Mouse (Mus musculus) hindbrain, embryonic 10.5 days (tissue): ENCODE data around the gene 5430419D17Rik. TPM values are rescaled to one million over a fixed set of nuclear protein-coding genes. Genes with fewer than 3 reads are reported as not detected.

Experiments used
- DNase-seq: peaks from one replicate; pipeline ENCODE4 v3.0.0-alpha.2; 2017; ENCODE audit warnings: low spot score
- H3K27ac ChIP-seq: fragments of 300-500 bp; sonication (generic); 2 replicates; pipeline ENCODE4 v1.5.1; 2016; ENCODE audit warnings: mild to moderate bottlenecking, moderate library complexity
- H3K27me3 ChIP-seq: fragments of 300-500 bp; sonication (generic); 2 replicates; pipeline ENCODE4 v1.6.1; 2016; ENCODE audit warnings: mild to moderate bottlenecking; ENCODE audit not compliant: poor library complexity, insufficient read depth, severe bottlenecking
- H3K36me3 ChIP-seq: fragments of 300-500 bp; sonication (generic); 2 replicates; pipeline ENCODE4 v1.6.1; 2016; ENCODE audit warnings: mild to moderate bottlenecking, moderate library complexity
- H3K4me1 ChIP-seq: fragments of 300-500 bp; sonication (generic); replicated peaks from 2 replicates; pipeline ENCODE4 v1.6.1; 2016; ENCODE audit warnings: mild to moderate bottlenecking
- H3K4me3 ChIP-seq: fragments of 300-500 bp; sonication (generic); 2 replicates; pipeline ENCODE4 v1.5.1; 2016; ENCODE audit warnings: mild to moderate bottlenecking, moderate library complexity
- H3K9me3 ChIP-seq: fragments of 300-500 bp; sonication (generic); 2 replicates; pipeline ENCODE4 v1.6.1; 2016; ENCODE audit warnings: mild to moderate bottlenecking, moderate library complexity
- WGBS: fragments of 180-500 bp; shearing (Covaris S2); methylation state at CpG from one replicate; pipeline ENCODE4 v1.1.7; 2016; 5-methylcytosine and 5-hydroxymethylcytosine counted together
- polyA plus RNA-seq: library from polyadenylated mRNA; unstranded; fragments of >200 nt; fragmentation: Nextera tagmentation; extraction: Ambion mirVana; gene quantifications from 2 replicates; pipeline ENCODE4 v1.2.1, GENCODE M21; 2016

The 5430419D17Rik gene
- polyA plus RNA-seq, 1 experiment from 2014 or later: not detected

DNA sequence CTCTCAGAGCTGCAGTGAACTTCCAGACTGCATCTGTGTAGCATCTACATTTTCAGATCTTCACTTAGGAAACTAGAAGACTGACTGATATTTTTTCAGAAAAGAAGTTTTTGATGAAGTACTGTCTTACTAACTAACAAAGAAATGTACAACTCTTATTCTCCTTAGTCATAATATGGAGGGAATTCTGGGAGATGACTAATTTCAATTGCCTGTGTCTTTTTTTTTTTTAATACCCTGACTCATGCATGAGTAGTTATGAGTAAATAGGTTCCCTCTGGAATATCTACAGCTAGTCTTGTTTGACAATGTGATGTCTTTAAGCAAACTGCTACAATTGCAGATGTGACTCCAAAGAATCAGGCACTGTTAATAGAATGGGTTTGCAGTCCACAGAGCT is 61.9 kb downstream of the 5430419D17Rik start:
- Histone ChIP-seq H3K27ac (no peak overlapping the region), H3K4me3 (no peak overlapping the region), H3K36me3 (no peaks in the 10 kb centered on the region), H3K9me3 (no peaks in the 10 kb centered on the region), H3K4me1 (no peaks in the 10 kb centered on the region), H3K27me3 (no peaks in the 10 kb centered on the region)
- DNase-seq: no peak

GRCm38 (mm10) chr7:131244993-131245392 is 70.8 kb downstream of the 5430419D17Rik start:
- H3K4me3 ChIP-seq: no peak overlapping the region
- no peaks in the 10 kb centered on the region for H3K9me3 ChIP-seq
- peak; percentile 4 for DNase-seq
- H3K27ac ChIP-seq: no peak overlapping the region
- no peaks in the 10 kb centered on the region for H3K27me3 ChIP-seq
- H3K4me1 ChIP-seq: no peaks in the 10 kb centered on the region
- H3K36me3 ChIP-seq: no peaks in the 10 kb centered on the region
- 33% methylated on average over 1 of the region's 1 CpGs for WGBS

DNA sequence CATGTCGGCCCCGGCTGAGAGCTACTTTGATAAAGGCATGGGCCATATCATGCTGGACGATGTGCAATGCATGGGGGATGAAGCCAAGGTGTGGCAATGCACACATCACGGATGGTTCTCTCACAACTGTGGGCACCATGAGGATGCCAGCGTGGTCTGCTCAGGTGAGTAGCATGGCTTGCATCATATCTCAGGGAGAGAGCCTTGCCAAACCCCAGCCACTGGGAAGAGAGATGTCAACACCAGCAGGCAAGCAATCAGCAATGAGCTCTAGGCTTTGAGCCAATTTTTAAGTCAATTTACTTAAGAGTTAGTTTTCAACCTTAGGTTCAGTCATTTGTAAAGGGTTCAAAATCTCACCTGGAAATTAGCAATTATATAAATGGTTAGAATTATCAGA is 82.6 kb downstream of the 5430419D17Rik start:
- H3K27ac ChIP-seq: no peak overlapping the region
- no peaks in the 10 kb centered on the region for H3K4me1 ChIP-seq
- no peak overlapping the region for H3K4me3 ChIP-seq
- no peaks in the 10 kb centered on the region for H3K9me3 ChIP-seq
- DNase-seq: no peak
- H3K36me3 ChIP-seq: no peaks in the 10 kb centered on the region
- H3K27me3 ChIP-seq: no peaks in the 10 kb centered on the region
- 91% methylated on average over 5 of the region's 5 CpGs for WGBS

- Histone ChIP-seq H3K27ac (no peak overlapping the region), H3K36me3 (no peaks in the 10 kb centered on the region), H3K27me3 (no peaks in the 10 kb centered on the region), H3K9me3 (no peaks in the 10 kb centered on the region), H3K4me3 (no peak overlapping the region), H3K4me1 (no peaks in the 10 kb centered on the region)
- 88% methylated on average over 1 of the region's 1 CpGs for WGBS
- DNase-seq: no peak
Observed at GRCm38 (mm10) chr7:131257309-131257708, 83.1 kb downstream of the 5430419D17Rik start.

GRCm38 (mm10) chr7:131260946-131261345 is 86.7 kb downstream of the 5430419D17Rik start:
- WGBS: 79% methylated on average over 6 of the region's 6 CpGs
- no peaks in the 10 kb centered on the region for H3K4me1 ChIP-seq
- no peaks in the 10 kb centered on the region for H3K9me3 ChIP-seq
- no peak overlapping the region for H3K27ac ChIP-seq
- no peaks in the 10 kb centered on the region for H3K36me3 ChIP-seq
- no peak overlapping the region for H3K4me3 ChIP-seq
- H3K27me3 ChIP-seq: no peaks in the 10 kb centered on the region
- no peak for DNase-seq

- no peak for DNase-seq
- no peaks in the 10 kb centered on the region for H3K4me1 ChIP-seq
- no peaks in the 10 kb centered on the region for H3K9me3 ChIP-seq
- no peak overlapping the region for H3K27ac ChIP-seq
- 93% methylated on average over 4 of the region's 4 CpGs for WGBS
- no peaks in the 10 kb centered on the region for H3K36me3 ChIP-seq
- H3K4me3 ChIP-seq: no peak overlapping the region
- H3K27me3 ChIP-seq: no peaks in the 10 kb centered on the region
Observed at GRCm38 (mm10) chr7:131264251-131264650, 90.0 kb downstream of the 5430419D17Rik start.

GRCm38 (mm10) chr7:131265851-131266250 is 91.6 kb downstream of the 5430419D17Rik start:
- WGBS: 81% methylated on average over 4 of the region's 4 CpGs
- no peak overlapping the region for H3K4me3 ChIP-seq

DNA sequence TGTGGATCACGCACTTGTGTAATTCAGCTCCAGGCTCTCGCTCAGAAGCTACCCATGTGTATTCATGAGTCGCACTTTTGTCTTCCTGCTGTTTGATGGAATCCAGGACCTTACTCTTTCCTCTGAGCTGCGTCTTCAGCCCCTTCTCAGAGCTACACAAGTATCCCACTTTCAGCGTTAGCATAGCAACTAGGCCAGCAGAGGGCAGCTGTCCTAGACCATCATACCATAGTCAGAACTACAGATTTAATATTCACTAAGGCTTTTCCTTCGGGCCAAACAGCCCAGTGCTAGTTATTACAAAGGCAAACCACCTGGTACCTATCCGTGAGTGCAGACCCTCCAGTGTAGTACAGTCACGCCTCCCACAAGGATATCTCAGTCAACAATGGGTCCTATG is 122.9 kb downstream of the 5430419D17Rik start:
- no peaks in the 10 kb centered on the region for H3K9me3 ChIP-seq
- no peaks in the 10 kb centered on the region for H3K27me3 ChIP-seq
- no peak overlapping the region for H3K27ac ChIP-seq
- no peaks in the 10 kb centered on the region for H3K4me1 ChIP-seq
- H3K4me3 ChIP-seq: no peak overlapping the region
- no peaks in the 10 kb centered on the region for H3K36me3 ChIP-seq
- WGBS: 83% methylated on average over 8 of the region's 8 CpGs
- DNase-seq: no peak

More at GRCm38 (mm10) chr7:131265851-131266250, 91.6 kb downstream of the 5430419D17Rik start:
- Histone ChIP-seq H3K9me3 (no peaks in the 10 kb centered on the region), H3K27me3 (no peaks in the 10 kb centered on the region), H3K27ac (no peak overlapping the region), H3K36me3 (no peaks in the 10 kb centered on the region), H3K4me1 (no peaks in the 10 kb centered on the region)
- no peak for DNase-seq

GRCm38 (mm10) chr7:131303340-131303739 is 129.1 kb downstream of the 5430419D17Rik start:
- H3K9me3 ChIP-seq: no peaks in the 10 kb centered on the region
- WGBS: 83% methylated on average over 8 of the region's 8 CpGs
- H3K27me3 ChIP-seq: no peaks in the 10 kb centered on the region
- H3K36me3 ChIP-seq: no peaks in the 10 kb centered on the region
- H3K4me1 ChIP-seq: no peaks in the 10 kb centered on the region
- H3K27ac ChIP-seq: no peak overlapping the region
- no peak overlapping the region for H3K4me3 ChIP-seq
- no peak for DNase-seq

- H3K9me3 ChIP-seq: no peaks in the 10 kb centered on the region
- H3K4me3 ChIP-seq: no peak overlapping the region
- H3K4me1 ChIP-seq: no peaks in the 10 kb centered on the region
- DNase-seq: no peak
- H3K27me3 ChIP-seq: no peaks in the 10 kb centered on the region
- 86% methylated on average over 5 of the region's 5 CpGs for WGBS
- no peaks in the 10 kb centered on the region for H3K36me3 ChIP-seq
- H3K27ac ChIP-seq: no peak overlapping the region
Observed at GRCm38 (mm10) chr7:131306733-131307132, 132.5 kb downstream of the 5430419D17Rik start.

- Histone ChIP-seq H3K27me3 (no peaks in the 10 kb centered on the region), H3K27ac (no peak overlapping the region), H3K4me3 (no peak overlapping the region), H3K9me3 (no peaks in the 10 kb centered on the region), H3K36me3 (no peaks in the 10 kb centered on the region), H3K4me1 (no peaks in the 10 kb centered on the region)
- 85% methylated on average over 7 of the region's 7 CpGs for WGBS
- DNase-seq: no peak
Observed at GRCm38 (mm10) chr7:131314493-131314892, 140.3 kb downstream of the 5430419D17Rik start.

DNA sequence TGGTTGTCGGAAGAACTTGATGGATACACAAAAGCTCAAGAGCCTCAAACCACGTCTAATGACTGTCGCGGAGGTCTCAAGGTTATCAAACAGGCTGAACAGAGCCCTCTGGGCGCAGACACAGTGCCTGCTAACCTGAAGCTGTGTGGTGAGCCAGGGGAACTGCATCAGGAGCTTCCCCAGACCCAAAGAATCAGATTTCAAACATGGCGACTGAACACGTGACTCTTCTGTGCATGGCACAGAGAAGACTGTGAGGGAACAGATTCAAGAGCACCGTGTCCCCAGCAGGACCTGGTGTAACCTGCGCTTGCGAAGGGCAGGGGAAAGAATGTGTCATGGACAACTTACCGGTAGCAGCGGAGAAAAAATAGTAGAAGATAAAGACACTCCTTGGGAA is 143.4 kb downstream of the 5430419D17Rik start:
- Histone ChIP-seq H3K9me3 (no peaks in the 10 kb centered on the region), H3K4me3 (no peak overlapping the region), H3K4me1 (peaks cover 5% of the 10 kb centered on the region; the same call in 1 of the 2 replicates), H3K27ac (no peak overlapping the region), H3K36me3 (no peaks in the 10 kb centered on the region), H3K27me3 (no peaks in the 10 kb centered on the region)
- DNase-seq: no peak
- WGBS: 74% methylated on average over 12 of the region's 12 CpGs

DNA sequence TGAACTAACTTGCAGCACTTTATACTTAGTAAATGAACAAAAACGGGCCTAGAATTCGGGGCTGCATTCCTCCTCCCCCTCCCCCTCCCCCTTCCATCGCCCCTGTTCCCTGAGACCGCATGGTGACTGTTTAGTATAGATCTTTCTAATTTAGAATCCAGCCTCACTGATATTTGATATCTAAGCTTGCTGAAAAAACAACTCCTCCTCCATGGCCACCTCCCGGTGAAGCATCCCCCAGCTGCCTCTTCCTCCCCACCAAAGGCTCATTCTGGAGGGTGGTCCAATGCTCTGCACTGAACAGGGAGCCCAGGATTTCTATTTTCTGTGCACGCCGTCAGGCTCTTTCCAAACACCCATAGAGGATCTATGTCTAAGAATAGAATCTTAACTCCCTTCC is 144.1 kb downstream of the 5430419D17Rik start:
- WGBS: 85% methylated on average over 5 of the region's 7 CpGs
- H3K4me1 ChIP-seq: peaks cover 5% of the 10 kb centered on the region; the same call in 1 of the 2 replicates
- no peaks in the 10 kb centered on the region for H3K27me3 ChIP-seq
- H3K4me3 ChIP-seq: no peak overlapping the region
- no peaks in the 10 kb centered on the region for H3K36me3 ChIP-seq
- H3K9me3 ChIP-seq: no peaks in the 10 kb centered on the region
- no peak for DNase-seq
- no peak overlapping the region for H3K27ac ChIP-seq

- H3K27ac ChIP-seq: no peak within 1 kb of the TSS
- 70% methylated on average over 2 of the region's 2 CpGs for WGBS
- no peak within 1 kb of the TSS for H3K4me3 ChIP-seq
- H3K36me3 ChIP-seq: no peaks in the 10 kb centered on the region
- DNase-seq: no peak
- no peaks in the 10 kb centered on the region for H3K9me3 ChIP-seq
- H3K27me3 ChIP-seq: no peaks in the 10 kb centered on the region
- H3K4me1 ChIP-seq: peaks cover 5% of the 10 kb centered on the region; the same call in 1 of the 2 replicates
Observed at GRCm38 (mm10) chr7:131322192-131322591, 148.0 kb downstream of the 5430419D17Rik start, which contains the start of gene Cuzd1. Cuzd1 (minus strand) TSS chr7:131322292.
